Mouse (Mus musculus): ENCODE results near the gene Fhl3.

Fhl3 gene

DNA sequence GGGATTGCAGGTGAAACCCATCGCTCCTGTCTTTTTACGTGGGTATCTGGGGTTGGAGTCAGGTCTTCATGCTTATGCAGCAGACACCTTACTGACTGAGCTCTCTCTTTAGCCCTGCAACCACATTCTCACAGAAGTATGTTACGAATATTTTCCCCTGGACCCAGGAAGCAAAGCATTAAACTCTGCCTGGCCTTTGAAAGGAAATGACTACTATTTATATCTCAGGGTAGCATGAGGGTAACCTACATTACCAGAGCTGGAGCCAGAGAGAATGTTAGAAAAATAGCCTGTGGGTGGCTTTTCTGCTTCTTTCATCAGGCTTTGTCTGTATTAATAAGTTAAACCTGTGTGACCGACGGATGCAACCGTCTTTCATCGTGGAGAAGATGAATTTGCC lies 55.0 kb downstream of the Fhl3 start:
- peak; percentile 53 for DNase-seq (ENCODE audit: low read depth, low spot score)

Data from CD4-positive helper T cell, adult 2 months (primary cell).